Comparison of ENCODE assay signal across 15 mouse cellular contexts in genomic region chr17:63390951-63391350, GRCm38 (mm10).
"Had no signal": no experiment of that assay in that cellular context is flagged by ENCODE, and none has a peak within 500 bp of the region (broad histone marks: within the 10 kb centered on the region; RNA-seq: fewer than 3 reads in every experiment).

No protein-coding gene starts in this region.

- DNase-seq: lung, adult 18-20 months; lung, embryonic 14.5 days; lung, postnatal 10 days; lung, postnatal 4 days; midbrain, embryonic 14.5 days; right cerebral cortex, postnatal 14 days; thymus, adult 2 months; thymus, postnatal 25 days; thymus, postnatal 4 days had no signal

- H3K9ac ChIP-seq: lung, embryonic 14.5 days; midbrain, embryonic 12.5 days; neural tube, embryonic 12.5 days; stomach, embryonic 15.5 days had no signal

- ATAC-seq: midbrain, embryonic 16.5 days had no signal

- H3K4me2 ChIP-seq: lung, embryonic 14.5 days; midbrain, embryonic 12.5 days; neural tube, embryonic 12.5 days; stomach, embryonic 15.5 days had no signal

- H3K36me3 ChIP-seq: midbrain, embryonic 12.5 days; neural tube, embryonic 12.5 days; stomach, embryonic 15.5 days had no signal

- H3K27me3 ChIP-seq: megakaryocyte, embryonic 14.5 days; midbrain, embryonic 12.5 days; neural tube, embryonic 12.5 days; stomach, embryonic 15.5 days had no signal

- H3K4me1 ChIP-seq: midbrain, embryonic 12.5 days; neural tube, embryonic 12.5 days; stomach, embryonic 15.5 days had no signal

- H3K27ac ChIP-seq: midbrain, embryonic 12.5 days; neural tube, embryonic 12.5 days; stomach, embryonic 15.5 days; stomach, postnatal 0 days had no signal

- H3K4me3 ChIP-seq: megakaryocyte, embryonic 14.5 days; midbrain, embryonic 12.5 days; neural tube, embryonic 12.5 days; stomach, embryonic 15.5 days had no signal

- H3K9me3 ChIP-seq: megakaryocyte, embryonic 14.5 days; midbrain, embryonic 12.5 days; neural tube, embryonic 12.5 days; stomach, embryonic 15.5 days had no signal
